Mouse (Mus musculus) urinary bladder, postnatal 10 days (tissue): ENCODE data around the gene Rtn4ip1.

Source experiments
- DNase-seq: peaks from one replicate; pipeline ENCODE4 v3.0.0; 2022; ENCODE audit warnings: low spot score

Rtn4ip1 gene

GRCm38 (mm10) chr10:44002995-44003524, 101.5 kb downstream of the Rtn4ip1 start:
- DNase-seq = no peak

DNA sequence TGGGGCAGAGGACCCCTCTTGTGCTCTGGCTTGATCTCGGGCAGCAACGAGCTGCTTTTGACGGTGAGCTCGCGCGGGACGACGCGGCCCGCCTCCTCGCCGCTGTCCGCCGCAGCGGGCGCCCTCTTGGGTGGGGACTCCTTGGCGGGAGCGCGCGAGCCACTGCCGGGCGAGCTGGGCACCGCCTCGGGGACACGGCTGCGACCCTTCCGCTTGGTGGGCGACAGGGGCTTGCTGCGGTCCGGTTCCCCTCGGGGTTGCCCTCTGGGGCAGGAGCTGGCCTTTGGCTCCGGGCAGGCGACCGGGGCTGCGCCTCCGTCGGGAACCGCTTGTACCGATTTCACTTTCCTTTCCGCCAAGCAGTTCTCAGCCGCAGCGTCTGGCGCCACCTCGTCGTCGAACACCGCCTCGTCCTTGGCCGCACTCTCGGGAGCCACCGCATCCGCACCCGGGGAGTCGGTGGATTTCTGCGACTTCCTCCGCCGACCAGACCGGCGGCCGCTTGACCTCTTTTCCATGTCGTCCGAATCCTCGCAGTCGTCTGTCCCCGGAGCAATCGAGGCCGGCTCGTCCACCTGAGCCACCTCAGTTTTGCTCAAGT, 102.0 kb downstream of the Rtn4ip1 start:
- DNase-seq = no peak

- DNase-seq = no peak
These were observed 102.7 kb downstream of the Rtn4ip1 start for GRCm38 (mm10) chr10:44004221-44004751.

GRCm38 (mm10) chr10:44005677-44006641, 104.4 kb downstream of the Rtn4ip1 start:
- DNase-seq = no peak
